Mouse (Mus musculus) CH12.LX (cell line): ENCODE results near the gene Ank.

ENCODE experiments used
- CTCF ChIP-seq, 2 experiments: IDR thresholded peaks in 1 of 2; conservative IDR thresholded peaks in 1 of 2; 2 replicates each; pipeline ENCODE4 v1.5.1; 2011 to 2012; ENCODE audit warnings: low read depth in 2 of 2, low read length in 2 of 2, improper control_type of control experiment in 1 of 2, inconsistent platforms in 1 of 2, mild to moderate bottlenecking in 1 of 2, moderate library complexity in 1 of 2
- EP300 ChIP-seq: IDR thresholded peaks from 2 replicates; pipeline ENCODE4 v1.6.1; 2011; ENCODE audit warnings: low read length, improper control_type of control experiment
- ETS1 ChIP-seq: conservative IDR thresholded peaks from 2 replicates; pipeline ENCODE4 v1.6.1; 2012; ENCODE audit warnings: low read depth, mild to moderate bottlenecking, inconsistent platforms, low read length, improper control_type of control experiment, moderate library complexity
- POLR2A ChIP-seq: IDR thresholded peaks from 2 replicates; pipeline ENCODE4 v1.6.1; 2011; ENCODE audit warnings: low read depth, mild to moderate bottlenecking, improper control_type of control experiment, low read length

DNA sequence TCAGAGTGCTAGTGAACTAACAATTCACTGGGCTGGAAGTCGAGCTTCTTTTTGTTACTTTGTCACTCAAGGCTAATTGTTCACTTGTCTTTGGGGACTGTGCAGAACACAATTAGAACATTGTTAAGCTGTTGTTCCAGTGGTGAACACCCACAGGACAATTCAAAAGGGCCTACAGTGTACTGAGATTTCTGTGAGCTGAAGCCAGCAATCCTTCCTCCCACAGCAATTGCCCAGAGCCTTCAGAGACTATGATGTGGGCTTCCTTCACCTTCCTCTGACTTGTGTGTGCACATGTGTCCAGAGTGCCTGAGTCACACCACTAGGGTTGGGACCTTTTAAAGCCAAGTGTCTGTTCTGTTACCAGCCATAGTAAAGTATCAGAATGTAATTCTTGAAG lies 50.5 kb downstream of the Ank start:
- no peak for TF ChIP-seq POLR2A
- TF ChIP-seq EP300, result no peak
- no peak for TF ChIP-seq ETS1
- no peak for TF ChIP-seq CTCF (conservative IDR thresholded peaks at IDR 0.05 in 1 of 2, IDR thresholded peaks at IDR 0.05 in 1 of 2; ENCODE audit: low read depth in 2 of 2, low read length in 2 of 2)
